Mouse (Mus musculus): ENCODE results near the gene Cdhr3.

DNA sequence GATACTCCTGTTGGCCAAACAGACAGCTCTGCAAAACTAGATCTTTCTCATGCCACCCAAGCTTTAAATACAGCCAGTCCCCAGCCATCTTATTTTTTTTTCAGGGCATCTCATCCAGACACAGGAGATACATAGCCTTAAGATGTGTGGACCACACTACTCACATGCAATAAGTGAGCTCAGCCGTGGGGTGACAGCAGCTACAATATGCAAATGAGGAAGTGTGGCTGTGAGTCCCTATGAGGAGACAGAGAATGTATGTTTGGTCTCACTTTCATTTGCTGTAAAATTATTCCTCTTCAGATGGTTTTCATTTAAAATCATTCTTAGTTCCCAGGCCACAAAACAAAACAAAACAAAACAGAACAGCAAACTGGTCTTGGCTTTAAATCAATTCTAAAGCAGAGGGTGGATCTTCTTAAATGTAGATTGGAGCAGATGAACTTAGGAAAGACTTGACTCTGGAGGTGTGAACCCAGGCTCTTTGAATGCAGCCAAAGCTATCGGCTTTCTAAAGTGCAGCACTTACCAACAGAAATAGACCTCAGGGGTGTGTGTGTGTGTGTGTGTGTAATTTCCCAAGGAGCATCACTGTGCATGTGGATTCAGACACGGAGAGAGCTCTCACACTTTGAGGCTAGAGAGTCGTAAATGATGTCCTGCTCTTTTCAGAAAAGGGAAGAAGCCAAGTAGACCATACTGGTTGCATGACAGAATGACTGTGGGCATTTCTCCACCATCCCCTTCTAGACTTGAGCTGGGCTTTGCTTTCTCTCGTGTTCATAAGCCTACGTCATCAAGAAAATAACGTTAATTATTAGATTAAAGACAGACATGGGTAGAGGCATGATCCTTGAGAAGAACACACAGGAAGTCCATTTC, 75.6 kb downstream of the Cdhr3 start:
- no peak for TF ChIP-seq POLR2A (IDR thresholded peaks at IDR 0.05; ENCODE audit: borderline replicate concordance, extremely low read depth, low read depth, low read length)
- no peak for TF ChIP-seq CTCF (IDR thresholded peaks at IDR 0.05; ENCODE audit: insufficient read depth, low read length)

Data from lung, adult 2 months (tissue).